Mouse (Mus musculus) left cerebral cortex, postnatal 4 days (tissue): ENCODE data around the gene Lpcat2b. TPM values are rescaled to one million over a fixed set of nuclear protein-coding genes. Genes with fewer than 3 reads are reported as not detected.
"Not testable (repeated sequence)": the region's sequence is repeated elsewhere in the genome, so short reads cannot be mapped to it uniquely, and the experiment has no call there.

Experiments
- DNase-seq: peaks from one replicate; pipeline ENCODE4 v3.0.0-alpha.2; 2022
- intact Hi-C: fragments of 180-260 bp; cut with DNase I; formaldehyde crosslinking; loops from one replicate; pipeline ENCODE4 v1.15.1; 2025
- total RNA-seq, 2 experiments: library from RNA; stranded (reverse); gene quantifications; 2 replicates each; pipeline ENCODE4 v1.2.3; 2021

The Lpcat2b gene
- total RNA-seq, result not detected

DNA sequence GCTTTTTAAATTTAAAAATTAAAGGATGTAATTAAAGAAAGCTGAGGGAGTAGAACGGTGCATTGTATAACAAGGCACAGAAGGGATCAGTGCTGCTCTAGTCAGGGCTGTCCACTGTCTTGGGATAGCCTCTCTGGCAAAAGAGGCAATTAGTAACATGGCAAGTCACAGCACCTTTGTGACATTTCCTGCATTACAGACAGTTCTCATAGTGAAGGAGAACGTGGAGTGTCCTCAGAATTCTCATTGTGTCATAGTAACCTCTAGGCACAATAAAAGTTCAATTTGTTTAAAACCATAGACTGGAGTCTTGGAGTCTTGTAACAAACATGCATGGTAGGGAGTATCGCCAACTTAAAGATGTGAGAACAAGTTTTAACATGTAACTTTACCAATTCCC is at the start of gene Lpcat2b:
TSS of gene Lpcat2b (plus strand) at position 301 of the 400 bp plus-strand sequence.
- intact Hi-C loops, result no loop called here
- DNase-seq, result no peak

DNA sequence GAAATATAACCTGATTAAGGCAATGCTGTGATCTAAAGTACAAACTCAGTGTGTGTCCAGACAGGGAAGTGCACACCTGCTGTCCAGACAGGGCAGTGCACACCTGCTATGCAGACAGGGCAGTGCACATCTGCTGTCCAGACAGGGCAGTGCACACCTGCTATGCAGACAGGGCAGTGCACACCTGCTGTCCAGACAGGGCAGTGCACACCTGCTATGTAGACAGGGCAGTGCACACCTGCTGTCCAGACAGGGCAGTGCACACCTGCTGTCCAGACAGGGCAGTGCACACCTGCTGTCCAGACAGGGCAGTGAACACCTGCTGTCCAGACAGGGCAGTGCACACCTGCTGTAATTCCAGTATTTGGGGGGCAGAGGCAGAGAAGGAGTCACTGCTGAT is 44.9 kb upstream of the Lpcat2b start:
- DNase-seq, intact Hi-C loops: not testable (repeated sequence)

DNA sequence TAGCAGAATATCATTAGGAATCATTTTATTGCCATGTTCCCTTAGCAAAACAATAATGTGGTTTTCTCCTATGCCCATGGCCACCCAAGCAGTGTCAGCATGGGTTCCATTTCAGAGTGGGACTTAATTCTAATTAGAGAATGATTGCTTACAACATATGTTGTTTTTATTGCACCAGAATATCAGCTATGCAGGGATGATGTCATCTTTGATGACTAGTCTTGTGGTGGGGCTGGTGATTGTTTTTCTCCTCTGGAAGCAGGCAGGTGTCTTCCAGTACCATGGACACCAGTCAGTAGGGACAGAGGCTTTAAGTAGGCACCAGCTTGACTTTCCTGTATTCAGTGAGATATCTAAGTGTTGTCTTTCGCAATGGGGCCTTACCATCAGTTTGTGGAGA is 43.6 kb upstream of the Lpcat2b start:
- DNase-seq, result no peak
- intact Hi-C loops, result no loop called here

DNA sequence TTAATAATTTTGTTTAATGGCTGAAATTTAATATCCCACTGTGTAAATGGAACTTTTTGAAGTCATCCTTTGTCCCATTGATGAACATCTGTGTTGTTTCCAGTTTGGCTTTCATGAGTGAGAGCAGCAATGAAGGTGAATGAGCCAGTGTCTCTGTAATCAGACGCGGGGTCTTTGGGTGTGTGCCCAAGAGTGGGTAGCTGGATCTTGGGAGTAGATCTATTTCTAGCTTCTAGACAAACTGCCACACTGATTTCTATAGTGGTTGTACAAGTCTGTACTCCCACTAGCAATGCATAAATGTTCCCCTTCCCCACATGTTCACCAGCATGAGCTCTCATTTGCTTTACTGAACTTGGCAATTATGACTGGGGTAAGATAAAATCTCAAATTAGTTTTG is 42.0 kb upstream of the Lpcat2b start:
- no peak for DNase-seq

DNA sequence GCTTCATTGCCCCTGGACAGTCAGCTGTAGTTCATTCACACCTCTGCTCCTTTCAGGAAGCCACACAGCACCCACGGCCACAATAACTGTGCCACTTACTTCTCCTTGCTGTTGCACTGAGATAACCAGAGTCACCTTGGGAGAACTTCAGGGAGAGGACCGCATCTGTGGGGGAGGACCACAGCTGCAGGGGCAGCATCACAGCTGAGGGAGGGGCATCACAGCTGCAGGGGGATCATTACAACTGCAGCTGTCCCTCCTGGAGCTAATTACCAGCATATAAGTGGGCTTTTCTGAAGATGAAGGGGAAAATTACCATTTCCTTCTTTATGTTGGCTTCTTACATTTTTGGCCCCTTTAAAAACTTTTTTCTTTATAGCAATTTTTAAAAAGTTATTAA is 36.9 kb upstream of the Lpcat2b start:
- intact Hi-C loops, result no loop called here
- DNase-seq, result no peak

More for the DNA sequence above, 42.0 kb upstream of the Lpcat2b start:
- intact Hi-C loops, result no loop called here

DNA sequence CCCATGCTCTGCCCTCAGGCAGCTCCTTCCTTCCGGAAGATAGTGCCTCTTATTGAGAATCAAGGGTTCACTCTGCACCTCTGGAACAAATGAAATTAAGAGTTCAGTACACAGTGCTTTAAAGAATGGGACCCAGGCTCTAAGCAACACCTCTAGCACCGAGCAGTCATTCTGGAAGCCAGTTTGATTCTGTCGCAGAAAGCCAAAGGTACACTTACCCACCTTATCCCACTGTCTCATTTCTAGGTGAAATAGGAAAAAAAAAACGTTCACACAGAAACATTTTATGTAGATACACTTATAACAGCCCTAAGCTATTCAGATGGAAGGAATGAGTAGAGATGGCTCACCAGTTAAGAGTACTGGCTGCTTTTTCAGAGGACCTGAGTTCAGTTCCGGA is 28.9 kb upstream of the Lpcat2b start, which contains the start of gene Ephx4:
TSS of gene Ephx4 (plus strand) at position 301 of the 400 bp plus-strand sequence.
- intact Hi-C loops, result no loop called here
- DNase-seq, result no peak

DNA sequence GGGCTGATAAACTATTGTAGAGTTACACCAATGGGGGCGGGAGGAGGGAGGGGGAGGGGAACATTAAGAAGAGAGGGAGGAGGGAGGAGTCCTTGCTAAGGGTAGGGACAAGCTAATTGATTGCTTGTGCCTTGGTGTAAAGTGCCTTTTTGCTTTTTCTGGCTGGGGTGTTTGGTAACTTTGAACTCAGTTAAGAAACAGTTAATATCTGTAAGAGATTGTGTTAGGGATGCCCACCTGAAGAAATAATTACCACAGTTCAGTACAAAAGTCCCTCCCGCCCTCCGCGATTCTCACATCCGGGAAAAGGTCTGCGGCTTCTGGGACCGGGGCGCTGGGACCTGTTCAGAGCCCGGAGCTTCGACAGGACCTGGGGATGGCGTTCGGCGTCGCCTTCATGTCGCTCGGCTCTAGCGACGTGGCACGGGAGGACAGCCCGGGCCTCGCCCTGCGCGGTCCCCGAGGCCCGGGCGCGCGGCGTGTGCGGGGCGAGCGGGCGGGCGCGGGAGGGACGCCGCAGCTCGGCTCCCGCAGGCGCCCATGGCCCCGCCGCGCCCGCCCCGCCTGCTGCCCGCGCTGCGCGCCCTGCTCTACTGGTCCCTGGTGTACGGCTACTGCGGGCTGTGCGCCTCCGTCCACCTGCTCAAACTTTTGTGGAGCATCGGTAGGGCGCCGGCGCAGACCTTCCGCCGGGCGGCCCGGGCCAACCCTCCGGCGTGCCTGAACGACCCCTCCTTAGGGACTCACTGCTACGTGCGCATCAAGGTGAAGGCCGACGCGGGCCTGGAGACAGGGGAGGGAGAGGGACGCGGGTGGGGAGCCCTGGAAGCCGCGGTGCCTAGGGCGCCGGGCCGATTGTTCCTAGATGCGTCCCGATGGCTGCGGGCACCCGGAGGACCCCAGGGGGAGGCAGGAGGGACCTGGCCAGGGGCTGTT is 28.1 kb upstream of the Lpcat2b start:
- peak; percentile 15 for DNase-seq
- intact Hi-C loops, result no loop called here

DNA sequence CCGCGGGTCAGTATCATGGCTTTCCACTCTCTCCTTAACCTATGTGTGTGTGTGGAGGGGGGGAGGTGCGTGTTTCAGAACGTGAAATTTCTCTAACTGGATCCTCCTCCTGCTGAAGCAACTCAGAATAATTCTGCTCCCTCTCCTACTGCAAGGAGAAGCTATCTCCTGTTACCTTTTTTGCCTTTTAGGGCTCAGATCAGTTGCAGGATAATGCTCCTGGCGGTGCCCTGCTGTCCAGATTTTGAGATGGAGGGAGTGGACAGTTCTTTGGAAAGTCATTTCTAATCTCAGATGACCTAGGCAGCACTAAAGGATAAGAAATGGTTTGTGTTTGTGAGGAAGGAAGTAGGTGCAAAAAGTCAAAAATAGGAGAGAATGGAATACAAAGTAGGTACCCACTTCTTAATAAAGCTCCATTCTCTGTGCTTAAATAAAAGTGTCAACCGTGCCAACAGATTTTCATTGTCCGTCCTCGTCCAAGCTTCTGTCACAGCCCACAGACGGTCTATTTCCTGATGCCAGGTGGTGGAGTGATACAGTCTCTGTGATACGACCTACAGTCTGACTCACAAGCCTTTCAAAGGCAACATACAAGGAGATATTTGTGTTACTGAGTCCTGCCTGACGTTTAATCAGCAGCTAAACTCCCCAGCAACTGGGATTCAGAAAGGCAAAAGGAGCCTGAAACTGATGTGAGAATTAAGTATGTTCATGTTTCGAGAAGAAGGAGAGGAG is 27.2 kb upstream of the Lpcat2b start:
- intact Hi-C loops, result no loop called here
- DNase-seq, result no peak

DNA sequence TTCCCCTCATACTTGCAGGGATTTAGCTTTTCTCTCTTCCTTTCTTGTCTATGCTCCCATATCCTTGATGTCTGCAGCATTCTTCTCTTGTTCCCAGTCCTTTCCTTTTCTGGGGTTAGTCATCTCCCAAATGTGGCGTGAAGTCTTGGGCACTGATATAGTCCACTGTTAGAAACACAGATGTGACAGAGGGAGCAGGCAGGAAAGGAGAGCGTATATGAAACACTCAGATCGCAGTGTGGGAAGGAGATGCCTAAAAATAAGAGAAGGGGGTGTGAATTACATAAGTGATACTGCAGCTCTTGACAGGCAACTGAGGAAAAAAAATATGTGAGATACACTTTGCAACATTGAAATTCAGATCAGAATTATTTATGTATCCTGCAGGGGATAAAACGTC is 26.0 kb upstream of the Lpcat2b start:
- DNase-seq, result no peak
- intact Hi-C loops, result no loop called here

DNA sequence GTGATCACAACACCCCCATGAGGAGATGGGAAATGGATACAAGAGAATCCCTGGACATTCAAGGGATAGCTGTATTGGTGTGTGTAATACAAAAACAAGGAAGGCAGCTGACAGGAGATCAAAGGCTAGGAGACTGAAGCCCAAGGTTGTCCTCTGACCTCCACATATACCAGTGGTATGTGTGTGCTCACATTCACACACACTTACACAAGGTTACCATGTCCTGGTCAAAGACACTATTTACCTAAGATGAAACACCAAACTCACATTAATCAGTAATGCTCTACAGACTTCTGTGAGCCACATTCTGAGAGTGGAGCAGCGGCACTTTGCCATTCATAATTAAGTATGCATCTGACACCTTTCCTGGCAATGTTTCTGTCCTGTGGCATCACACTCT is 21.0 kb upstream of the Lpcat2b start:
- no peak for DNase-seq
- intact Hi-C loops, result no loop called here

DNA sequence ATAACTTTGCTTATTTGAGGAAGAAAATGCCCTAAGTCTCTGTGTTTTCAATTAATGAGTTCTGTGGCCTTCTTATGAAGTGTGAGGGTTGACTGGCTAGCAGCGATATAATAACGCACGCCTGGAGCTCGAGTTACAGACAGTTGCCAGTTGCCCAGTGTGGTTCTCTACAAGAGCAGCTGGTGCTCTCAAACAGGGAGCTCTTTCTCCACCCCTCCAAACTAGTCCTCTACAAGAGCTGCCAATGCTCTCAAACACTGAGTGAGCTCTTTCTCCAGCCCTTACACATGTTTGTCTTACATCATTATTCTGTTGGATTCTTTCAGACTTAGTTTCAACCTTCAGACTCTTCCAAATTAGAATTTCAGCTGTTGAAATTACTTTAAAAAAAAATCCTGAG is 20.0 kb upstream of the Lpcat2b start:
- DNase-seq, result no peak
- intact Hi-C loops, result no loop called here

DNA sequence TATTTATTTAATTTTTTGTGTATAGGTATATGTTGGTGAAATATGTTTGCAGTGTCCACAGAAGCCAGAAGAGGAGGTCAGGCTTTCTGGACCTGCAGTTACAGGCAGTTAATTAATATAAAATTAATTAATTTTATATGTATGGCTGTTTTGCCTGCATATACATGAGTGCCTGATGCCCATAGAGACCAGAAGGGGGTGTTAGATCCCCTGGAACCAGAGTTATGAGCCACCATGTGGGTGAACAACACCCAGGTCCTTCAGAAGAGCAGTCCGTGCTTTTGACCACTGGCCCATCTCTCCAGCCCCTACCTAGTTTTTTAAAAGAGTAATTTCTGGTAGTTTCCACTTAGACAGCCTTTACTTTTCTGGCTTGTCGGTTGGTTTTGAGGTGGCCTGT is 19.1 kb upstream of the Lpcat2b start:
- intact Hi-C loops, result no loop called here
- DNase-seq, result no peak

DNA sequence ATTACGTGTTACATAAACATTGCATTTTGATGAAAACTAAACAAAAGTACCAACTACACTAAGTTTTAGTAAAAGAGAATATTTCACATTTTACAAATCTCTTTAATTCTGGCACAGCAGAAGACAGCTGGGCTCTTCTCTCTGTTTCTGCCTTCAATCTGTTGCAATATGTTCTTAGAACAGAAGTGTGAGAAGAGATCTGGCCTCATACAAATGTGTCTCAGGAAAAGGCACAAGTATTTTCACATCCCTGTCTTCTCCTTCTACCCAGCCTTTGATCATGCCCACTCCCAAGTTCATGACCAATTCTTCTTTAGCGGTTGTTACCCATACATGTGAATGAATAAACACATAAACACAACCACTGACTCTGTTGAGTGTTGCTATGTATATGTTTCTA is 16.3 kb upstream of the Lpcat2b start:
- no peak for DNase-seq

DNA sequence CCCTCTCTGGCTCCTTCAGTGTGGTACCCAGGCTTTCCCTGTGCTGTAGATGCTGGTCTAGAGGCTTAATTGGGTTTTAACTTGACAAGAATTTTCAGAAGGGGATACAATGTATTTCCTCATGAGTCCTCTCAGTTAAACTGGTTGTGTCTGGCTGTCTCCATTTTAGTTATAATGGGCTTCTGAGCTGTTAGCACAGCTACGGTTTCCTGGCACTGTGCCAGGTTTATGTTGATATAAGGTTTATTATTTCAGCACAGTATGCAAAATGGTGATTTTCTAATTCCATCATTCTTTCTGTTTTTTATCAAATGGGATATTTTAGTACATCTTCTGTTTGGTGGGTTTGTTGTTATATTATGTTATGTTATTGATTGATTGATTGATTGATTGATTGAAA is 9.7 kb upstream of the Lpcat2b start:
- no peak for DNase-seq
- intact Hi-C loops, result no loop called here

More for the DNA sequence above, 16.3 kb upstream of the Lpcat2b start:
- intact Hi-C loops, result no loop called here

DNA sequence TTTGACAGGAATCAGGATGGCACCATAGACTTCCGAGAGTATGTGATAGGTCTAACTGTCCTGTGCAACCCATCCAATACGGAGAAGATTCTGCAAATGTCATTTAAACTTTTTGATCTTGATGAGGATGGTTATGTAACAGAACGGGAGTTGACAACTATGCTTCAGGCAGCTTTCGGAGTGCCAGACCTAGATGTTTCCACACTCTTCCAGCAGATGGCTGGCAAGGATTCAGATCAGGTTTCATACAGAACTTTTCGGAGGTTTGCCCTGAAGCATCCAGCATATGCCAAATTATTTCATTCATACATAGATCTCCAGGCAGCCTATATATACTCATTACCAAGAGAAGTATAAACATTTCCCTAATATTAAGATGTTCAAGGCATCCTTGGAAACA is 2.7 kb downstream of the Lpcat2b start:
- intact Hi-C loops, result no loop called here

DNA sequence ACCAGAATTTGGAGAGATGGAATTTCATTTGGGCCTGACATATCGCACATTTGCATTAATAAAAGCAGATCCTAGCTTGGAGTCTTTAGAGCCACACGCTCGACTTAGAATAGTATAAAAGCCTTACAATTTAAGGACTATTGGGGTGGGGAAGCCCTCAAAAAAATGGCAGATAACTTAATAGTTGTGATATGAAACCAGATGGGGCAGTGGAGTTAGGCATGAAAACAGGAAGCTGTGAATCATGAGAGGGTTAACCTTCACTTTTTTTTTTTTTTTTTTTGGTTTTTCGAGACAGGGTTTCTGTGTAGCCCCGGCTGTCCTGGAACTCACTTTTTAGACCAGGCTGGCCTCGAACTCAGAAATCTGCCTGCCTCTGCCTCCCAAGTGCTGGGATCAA is 4.8 kb downstream of the Lpcat2b start:
- no peak for DNase-seq
- intact Hi-C loops, result no loop called here

More for the DNA sequence above, 2.7 kb downstream of the Lpcat2b start:
- DNase-seq, result no peak

DNA sequence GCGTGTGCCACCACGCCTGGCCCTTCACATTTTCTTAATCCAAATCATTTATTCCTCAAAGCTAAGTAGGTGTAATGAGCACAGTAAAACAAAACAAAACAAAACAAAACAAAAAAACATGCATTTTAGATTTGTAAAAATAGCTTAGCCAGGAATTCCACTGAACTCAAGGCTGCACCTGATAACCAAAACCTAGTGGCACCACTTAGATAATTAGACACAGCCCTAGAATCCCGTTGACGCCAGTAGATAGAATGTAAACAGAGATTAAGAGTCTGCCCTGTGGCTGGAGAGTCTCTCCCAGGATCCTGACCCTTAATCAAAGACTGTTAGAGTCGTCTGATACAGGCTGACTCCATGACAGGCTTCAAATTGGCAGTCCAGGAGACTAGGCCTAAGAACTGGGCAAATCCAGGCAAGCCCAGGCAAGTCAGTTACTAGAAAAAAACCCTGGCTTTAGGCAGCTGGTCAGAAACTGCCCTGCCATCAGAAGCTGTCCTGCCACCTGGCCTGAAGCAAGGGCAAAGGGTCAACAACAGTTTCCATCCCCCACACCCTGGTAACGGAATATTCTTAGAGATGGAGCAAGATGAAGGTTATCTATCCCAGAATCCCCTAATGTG is 5.3 kb downstream of the Lpcat2b start:
- intact Hi-C loops, result no loop called here
- no peak for DNase-seq

DNA sequence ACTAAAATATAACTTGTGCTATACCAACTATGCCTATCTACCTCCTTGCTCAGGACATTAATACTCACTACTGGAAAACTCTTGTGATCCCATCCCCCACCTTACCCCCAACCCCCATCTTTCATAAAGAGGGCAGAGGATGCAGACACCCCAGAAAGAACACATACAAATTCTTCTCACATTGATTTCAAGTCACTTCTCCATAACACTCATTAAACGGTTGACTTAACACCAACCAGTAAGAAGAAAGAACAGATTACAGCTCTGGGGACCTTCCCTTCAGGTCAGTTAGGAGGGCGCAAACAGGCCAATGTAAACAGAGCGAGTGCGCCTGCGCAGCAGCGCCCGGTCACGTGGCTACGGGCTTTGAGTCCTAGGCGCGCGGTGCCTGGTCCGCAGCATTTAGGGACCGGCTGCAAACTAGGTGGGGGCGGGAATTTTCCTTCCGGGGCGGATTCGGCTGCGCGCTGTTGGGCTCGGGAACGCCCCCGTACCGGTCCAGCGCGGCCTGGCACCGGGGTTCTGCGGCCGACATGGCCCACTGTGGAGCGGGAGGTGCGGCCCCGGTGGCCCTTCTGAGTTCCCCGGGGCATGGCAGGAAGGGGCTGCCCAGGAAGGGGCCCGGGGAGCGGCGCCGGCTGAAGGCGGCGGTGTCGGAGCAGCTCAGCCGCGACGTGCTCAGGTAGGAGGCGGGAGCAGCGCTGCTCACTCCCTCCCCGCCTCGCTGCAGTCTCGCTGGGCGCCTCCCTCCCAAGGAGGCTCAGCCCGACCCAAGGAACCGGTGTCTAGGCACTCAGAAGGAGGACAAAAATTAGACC is 6.3 kb downstream of the Lpcat2b start, which contains the start of gene Btbd8:
TSS of gene Btbd8 (plus strand) at position 534 of the 818 bp plus-strand sequence.
- peak; percentile 97 for DNase-seq
- intact Hi-C loops, result no loop called here

DNA sequence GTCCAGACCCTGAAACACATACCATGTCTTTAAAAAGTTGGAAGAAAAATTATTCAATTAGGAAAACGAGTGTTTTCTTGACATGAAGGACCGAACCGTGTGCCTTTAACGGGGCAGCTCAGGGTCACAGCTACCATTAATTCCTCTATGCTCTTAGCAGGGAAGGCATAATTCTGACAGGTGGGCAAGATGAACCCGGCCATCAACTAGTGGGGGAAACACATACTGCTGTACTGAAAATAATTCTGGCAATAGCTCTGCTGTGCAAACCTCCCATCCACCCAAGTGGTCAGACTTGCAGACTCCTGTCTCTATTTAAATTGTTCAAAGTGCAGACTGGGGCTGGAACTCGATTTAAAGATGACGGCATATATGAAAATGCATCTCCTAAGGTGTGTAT is 7.0 kb downstream of the Lpcat2b start:
- intact Hi-C loops, result no loop called here

DNA sequence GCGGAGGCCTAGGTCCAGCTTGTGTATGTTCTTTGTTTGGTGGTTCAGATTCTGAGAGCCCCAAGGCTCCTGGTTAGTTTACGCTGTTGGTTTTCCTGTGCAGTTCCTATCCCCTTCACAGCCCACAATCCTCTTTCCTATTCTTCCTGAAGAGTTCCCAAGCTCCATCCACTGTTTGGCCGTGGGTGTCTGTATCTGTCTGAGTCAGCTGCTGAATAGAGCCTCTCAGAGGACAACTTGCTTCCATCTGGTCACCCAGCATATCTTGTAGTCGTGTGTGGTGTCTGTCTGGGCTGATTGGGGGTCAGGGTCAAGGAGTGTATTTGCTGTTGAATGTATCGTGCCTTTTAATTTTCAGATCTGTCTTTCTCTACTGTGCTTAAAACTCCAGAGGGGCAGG is 10.5 kb downstream of the Lpcat2b start:
- intact Hi-C loops, result no loop called here

More for the DNA sequence above, 7.0 kb downstream of the Lpcat2b start:
- no peak for DNase-seq

More for the DNA sequence above, 10.5 kb downstream of the Lpcat2b start:
- DNase-seq, result no peak
